Mouse (Mus musculus) limb, embryonic 14.5 days (tissue): ENCODE results near the gene Akr1c14. TPM values are rescaled to one million over a fixed set of nuclear protein-coding genes. Genes with fewer than 3 reads are reported as not detected.

Source experiments
- ATAC-seq: fragments of 200-750 bp; cut with Nextera tagmentation; 2 replicates; pipeline ENCODE4 v1.8.0; 2017; ENCODE audit warnings: low read depth, moderate number of reproducible peaks, moderate TSS enrichment; ENCODE audit not compliant: low FRiP score
- DNase-seq: peaks from one replicate; pipeline ENCODE4 v3.0.0-alpha.2; 2015; ENCODE audit warnings: low spot score
- H3K27ac ChIP-seq: fragments of 300-500 bp; sonication (generic); replicated peaks from 2 replicates; pipeline ENCODE4 v1.5.1; 2014; ENCODE audit warnings: low read depth, mild to moderate bottlenecking, low read length, moderate library complexity, mixed read lengths
- H3K27me3 ChIP-seq: fragments of 300-500 bp; sonication (generic); 2 replicates; pipeline ENCODE4 v1.6.1; 2014; ENCODE audit warnings: low read length, mixed read lengths; ENCODE audit not compliant: control insufficient read depth, insufficient read depth
- H3K36me3 ChIP-seq: fragments of 300-500 bp; sonication (generic); 2 replicates; pipeline ENCODE4 v1.6.1; 2014; ENCODE audit warnings: mild to moderate bottlenecking, low read length, moderate library complexity, mixed read lengths; ENCODE audit not compliant: control insufficient read depth, insufficient read depth
- H3K4me1 ChIP-seq: fragments of 300-500 bp; sonication (generic); 2 replicates; pipeline ENCODE4 v1.6.1; 2014; ENCODE audit warnings: antibody characterized with exemption, low read length, mixed read lengths; ENCODE audit not compliant: control insufficient read depth, insufficient read depth
- H3K4me2 ChIP-seq: fragments of 300-500 bp; sonication (generic); replicated peaks from 2 replicates; pipeline ENCODE4 v1.6.1; 2014; ENCODE audit warnings: low read depth, mild to moderate bottlenecking, low read length, moderate library complexity; ENCODE audit not compliant: severe bottlenecking
- H3K4me3 ChIP-seq: fragments of 300-500 bp; sonication (generic); replicated peaks from 2 replicates; pipeline ENCODE4 v1.5.1; 2014; ENCODE audit warnings: low read length
- H3K9ac ChIP-seq: fragments of 300-500 bp; sonication (generic); 2 replicates; pipeline ENCODE4 v1.6.1; 2014; ENCODE audit warnings: mild to moderate bottlenecking, low read depth, low read length, moderate library complexity; ENCODE audit not compliant: severe bottlenecking
- H3K9me3 ChIP-seq: fragments of 300-500 bp; sonication (generic); 2 replicates; pipeline ENCODE4 v1.6.1; 2016; ENCODE audit warnings: low read length; ENCODE audit not compliant: control insufficient read depth
- POLR2A ChIP-seq: fragments of 200-500 bp; IDR thresholded peaks from 2 replicates; pipeline ENCODE4 v1.8.0; 2012; ENCODE audit warnings: inconsistent platforms, mild to moderate bottlenecking, moderate library complexity, borderline replicate concordance; ENCODE audit not compliant: insufficient read depth, insufficient read length; ENCODE audit errors: extremely low read depth
- WGBS: fragments of 180-500 bp; shearing (Covaris S2); extraction: QIAGEN DNeasy Blood & Tissue Kit; methylation state at CpG from one replicate; pipeline ENCODE4 v1.1.7; 2014; 5-methylcytosine and 5-hydroxymethylcytosine counted together
- polyA plus RNA-seq, 2 experiments: library from polyadenylated mRNA; depleted of rRNA in 1 of 2; stranded (reverse) in 1 of 2; unstranded in 1 of 2; fragments of >200 nt; fragmentation: Nextera tagmentation in 1 of 2; extraction: Ambion mirVana in 1 of 2; gene quantifications; 2 replicates each; pipeline versions ENCODE4 v1.2.1 to v1.2.3; 2012 to 2014

Akr1c14 gene
- polyA plus RNA-seq, 2 experiments: 1.2 TPM

- TF ChIP-seq POLR2A: no peak
- no peaks in the 10 kb centered on the region for H3K4me1 ChIP-seq
- H3K9me3 ChIP-seq: no peaks in the 10 kb centered on the region
- H3K36me3 ChIP-seq: no peaks in the 10 kb centered on the region
- ATAC-seq: no peak
- no peaks in the 10 kb centered on the region for H3K27me3 ChIP-seq
- no peak overlapping the region for H3K4me3 ChIP-seq
- DNase-seq: no peak
- no peak overlapping the region for H3K9ac ChIP-seq
- no peak overlapping the region for H3K4me2 ChIP-seq
- no peak overlapping the region for H3K27ac ChIP-seq
- WGBS: 40% methylated on average over 2 of the region's 2 CpGs
Measured at GRCm38 (mm10) chr13:4133070-4133469, 84.3 kb downstream of the Akr1c14 start.

Other genes starting within 250 kb of the Akr1c14 start
- gene Calml3, start 244.7 kb upstream of the Akr1c14 start, polyA plus RNA-seq (2012; rRNA removed): 9.1 and 12.7 TPM in 2 replicates
- 5.4 and 7.4 TPM in 2 replicates for gene Calml3, start 244.7 kb upstream of the Akr1c14 start, polyA plus RNA-seq (2014; fragmentation: Nextera tagmentation; extraction: Ambion mirVana)
- 3.6 and 8.6 TPM in 2 replicates for gene Calm4, start 211.3 kb upstream of the Akr1c14 start, polyA plus RNA-seq (2012; rRNA removed)
- gene Calm4, start 211.3 kb upstream of the Akr1c14 start, polyA plus RNA-seq (2014; fragmentation: Nextera tagmentation; extraction: Ambion mirVana): 21.5 and 51.5 TPM in 2 replicates
- gene Calm5, start 194.8 kb upstream of the Akr1c14 start, polyA plus RNA-seq (2012; rRNA removed): not detected in 2 replicates
- gene Calm5, start 194.8 kb upstream of the Akr1c14 start, polyA plus RNA-seq (2014; fragmentation: Nextera tagmentation; extraction: Ambion mirVana): 0.47 and 0.94 TPM in 2 replicates
- 70.0 and 71.8 TPM in 2 replicates for gene Net1, start 130.8 kb upstream of the Akr1c14 start, polyA plus RNA-seq (2012; rRNA removed)
- gene Net1, start 130.8 kb upstream of the Akr1c14 start, polyA plus RNA-seq (2014; fragmentation: Nextera tagmentation; extraction: Ambion mirVana): 115 TPM in 2 replicates
- 0.03 TPM in 1 of 2 replicates, not detected in the other for gene Tubal3, start 130.7 kb upstream of the Akr1c14 start, polyA plus RNA-seq (2012; rRNA removed)
- not detected in 2 replicates for gene Tubal3, start 130.7 kb upstream of the Akr1c14 start, polyA plus RNA-seq (2014; fragmentation: Nextera tagmentation; extraction: Ambion mirVana)
- gene Ucn3, start 103.7 kb upstream of the Akr1c14 start, polyA plus RNA-seq (2012; rRNA removed): not detected in 2 replicates
- 0.14 TPM in 1 of 2 replicates, not detected in the other for gene Ucn3, start 103.7 kb upstream of the Akr1c14 start, polyA plus RNA-seq (2014; fragmentation: Nextera tagmentation; extraction: Ambion mirVana)
- 0.05 and 0.10 TPM in 2 replicates for gene Akr1c18, start 101.6 kb downstream of the Akr1c14 start, polyA plus RNA-seq (2012; rRNA removed)
- gene Akr1c18, start 101.6 kb downstream of the Akr1c14 start, polyA plus RNA-seq (2014; fragmentation: Nextera tagmentation; extraction: Ambion mirVana): not detected in 2 replicates
- gene Akr1c13, start 142.1 kb downstream of the Akr1c14 start, polyA plus RNA-seq (2012; rRNA removed): 0.31 and 0.70 TPM in 2 replicates
- gene Akr1c13, start 142.1 kb downstream of the Akr1c14 start, polyA plus RNA-seq (2014; fragmentation: Nextera tagmentation; extraction: Ambion mirVana): 1.5 and 2.1 TPM in 2 replicates
- 0.15 and 0.39 TPM in 2 replicates for gene Akr1c19, start 179.7 kb downstream of the Akr1c14 start, polyA plus RNA-seq (2012; rRNA removed)
- gene Akr1c19, start 179.7 kb downstream of the Akr1c14 start, polyA plus RNA-seq (2014; fragmentation: Nextera tagmentation; extraction: Ambion mirVana): 0.26 and 0.40 TPM in 2 replicates
- 0.06 TPM in 1 of 2 replicates, not detected in the other for gene Akr1c12, start 230.4 kb downstream of the Akr1c14 start, polyA plus RNA-seq (2012; rRNA removed)
- not detected in 2 replicates for gene Akr1c12, start 230.4 kb downstream of the Akr1c14 start, polyA plus RNA-seq (2014; fragmentation: Nextera tagmentation; extraction: Ambion mirVana)